8 mouse cellular contexts compared by ENCODE assay signal in the genomic region with DNA sequence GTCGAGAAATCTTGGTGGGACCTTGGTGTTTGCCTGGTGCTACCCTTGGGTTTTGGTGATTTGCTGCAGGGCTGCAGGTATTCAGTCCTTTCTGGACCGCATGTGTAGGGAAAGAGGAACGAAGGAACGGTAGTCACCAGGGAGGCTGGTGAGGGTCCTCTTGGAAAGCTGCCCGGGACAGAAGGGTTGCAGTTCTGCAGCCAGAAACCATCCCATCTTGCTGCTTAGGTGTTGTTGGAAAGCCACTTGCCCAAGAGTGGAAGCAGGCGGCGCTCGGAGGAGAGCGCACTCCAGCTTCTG. TPM values are rescaled to one million over a fixed set of nuclear protein-coding genes. Genes with fewer than 3 reads are reported as not detected.
DNase-seq lines count a peak whose midpoint lies in the region; ATAC-seq and TF ChIP-seq lines count a peak whose summit lies in the region.

No protein-coding gene starts in this region.

- ATAC-seq in heart, embryonic 14.5 days (ENCODE audit: insufficient number of reproducible peaks, insufficient read depth, low FRiP score, low read depth), result no peak
- ATAC-seq in G1E (ENCODE audit: extremely low read depth, insufficient number of reproducible peaks, low FRiP score, poor library complexity, severe bottlenecking), result no peak
- ATAC-seq in forebrain, embryonic 14.5 days, result no peak
- no peak for ATAC-seq in liver, postnatal 0 days
- no peak for ATAC-seq in inflammation-experienced regulatory T-cells, adult 6 months

- no peaks in the 10 kb centered on the region for H3K9me3 ChIP-seq in heart, embryonic 14.5 days (ENCODE audit: control insufficient read depth, low read length)
- H3K9me3 ChIP-seq in G1E (replicated peaks), result peaks cover 5% of the 10 kb centered on the region
- H3K9me3 ChIP-seq in forebrain, embryonic 14.5 days (replicated peaks; ENCODE audit: control insufficient read depth, low read length), result no peaks in the 10 kb centered on the region
- H3K9me3 ChIP-seq in liver, postnatal 0 days (ENCODE audit: low read length), result no peaks in the 10 kb centered on the region

- DNase-seq in heart, postnatal 25 days (ENCODE audit: low spot score), result no peak
- DNase-seq in G1E (ENCODE audit: low spot score), result no peak
- DNase-seq in forebrain, embryonic 14.5 days (ENCODE audit: low spot score), result no peak
- no peak for DNase-seq in liver, postnatal 0 days
- no peak for DNase-seq in urinary bladder, postnatal 4 days (ENCODE audit: low spot score in 2 of 2)
- DNase-seq in ovary, postnatal 14 days (ENCODE audit: low spot score), result no peak

- peak overlapping the region; percentile 80 to 92 for H3K4me3 ChIP-seq in heart, embryonic 14.5 days (ENCODE audit: control insufficient read depth in 1 of 2, insufficient read depth in 1 of 2, low read depth in 1 of 2, low read length in 2 of 2)
- H3K4me3 ChIP-seq in G1E (ENCODE audit: low read depth, low read length), result peak overlapping the region; percentile 97
- peak overlapping the region; percentile 83 for H3K4me3 ChIP-seq in forebrain, embryonic 14.5 days (ENCODE audit: low read depth, low read length)
- peak overlapping the region; percentile 90 for H3K4me3 ChIP-seq in liver, postnatal 0 days (ENCODE audit: low read depth, low read length)

- H3K9ac ChIP-seq in heart, embryonic 14.5 days (ENCODE audit: low read length), result peak overlapping the region; percentile 92
- H3K9ac ChIP-seq in forebrain, embryonic 14.5 days (ENCODE audit: low read length), result peak overlapping the region; percentile 82
- H3K9ac ChIP-seq in liver, postnatal 0 days (replicated peaks), result peak overlapping the region; percentile 90

- TF ChIP-seq CTCF in G1E (IDR thresholded peaks at IDR 0.05; ENCODE audit: low read depth, low read length), result no peak
- no peak for TF ChIP-seq CTCF in liver, postnatal 0 days (IDR thresholded peaks at IDR 0.05; ENCODE audit: low read depth)

- H3K27ac ChIP-seq in heart, embryonic 14.5 days (replicated peaks in 1 of 2; ENCODE audit: control insufficient read depth in 1 of 2, insufficient read depth in 1 of 2, low read depth in 2 of 2, low read length in 2 of 2), result peak overlapping the region; percentile 91 to 92
- no peak overlapping the region for H3K27ac ChIP-seq in forebrain, embryonic 14.5 days (ENCODE audit: low read depth, low read length)
- peak overlapping the region; percentile 87 for H3K27ac ChIP-seq in liver, postnatal 0 days (ENCODE audit: low read depth)

- no peak for TF ChIP-seq EP300 in liver, postnatal 0 days (IDR thresholded peaks at IDR 0.05; ENCODE audit: low read depth)

- H3K36me3 ChIP-seq in heart, embryonic 14.5 days (ENCODE audit: control insufficient read depth, insufficient read depth, low read length), result no peaks in the 10 kb centered on the region
- H3K36me3 ChIP-seq in G1E (replicated peaks), result peaks cover 21% of the 10 kb centered on the region
- no peaks in the 10 kb centered on the region for H3K36me3 ChIP-seq in forebrain, embryonic 14.5 days (ENCODE audit: control insufficient read depth, insufficient read depth, low read length)
- H3K36me3 ChIP-seq in liver, postnatal 0 days (replicated peaks; ENCODE audit: insufficient read depth, low read length), result peaks cover 6% of the 10 kb centered on the region; the same call in 1 of the 2 replicates

- H3K4me2 ChIP-seq in heart, embryonic 14.5 days (ENCODE audit: low read length), result peak overlapping the region; percentile 96
- peak overlapping the region; percentile 74 for H3K4me2 ChIP-seq in forebrain, embryonic 14.5 days (ENCODE audit: low read length)
- peak overlapping the region; percentile 87 for H3K4me2 ChIP-seq in liver, postnatal 0 days (ENCODE audit: low read depth, low read length)

- H3K4me1 ChIP-seq in heart, embryonic 14.5 days (ENCODE audit: control insufficient read depth in 2 of 2, insufficient read depth in 2 of 2, low read length in 2 of 2), result peaks cover 3 to 14% of the 10 kb centered on the region in 2 experiments
- peaks cover 28% of the 10 kb centered on the region for H3K4me1 ChIP-seq in G1E (ENCODE audit: insufficient read depth, low read depth, low read length)
- peaks cover 8% of the 10 kb centered on the region; the same call in 1 of the 2 replicates for H3K4me1 ChIP-seq in forebrain, embryonic 14.5 days (ENCODE audit: control insufficient read depth, insufficient read depth, low read length)
- peaks cover 10% of the 10 kb centered on the region for H3K4me1 ChIP-seq in liver, postnatal 0 days (ENCODE audit: insufficient read depth)

- WGBS in heart, embryonic 14.5 days, result under 1% methylated on average over 9 of the region's 9 CpGs
- WGBS in forebrain, embryonic 14.5 days, result 4% methylated on average over 9 of the region's 9 CpGs
- WGBS in liver, postnatal 0 days (ENCODE audit: insufficient replicate concordance), result 1% methylated on average over 9 of the region's 9 CpGs

- intact Hi-C loops in heart, postnatal 25 days (cut with DNase I), result loop anchor here (2.0 to 10.0 kb wide), 2 partner anchors 69 to 863 kb away; a partner anchor contains a TSS

- H3K27me3 ChIP-seq in heart, embryonic 14.5 days (ENCODE audit: control insufficient read depth, insufficient read depth, low read length), result no peaks in the 10 kb centered on the region
- no peaks in the 10 kb centered on the region for H3K27me3 ChIP-seq in G1E (ENCODE audit: insufficient read depth, low read length)
- no peaks in the 10 kb centered on the region for H3K27me3 ChIP-seq in forebrain, embryonic 14.5 days (replicated peaks; ENCODE audit: control insufficient read depth, insufficient read depth, low read length)
- no peaks in the 10 kb centered on the region for H3K27me3 ChIP-seq in liver, postnatal 0 days (ENCODE audit: insufficient read depth, low read length)

RNA-seq across cellular contexts. Expression of a gene that starts 0.7 kb away (rescaled TPM):
- polyA plus RNA-seq in heart, embryonic 14.5 days (2014; fragmentation: Nextera tagmentation; extraction: Ambion mirVana), result 34.4 and 35.5 TPM in 2 replicates
- 10 to 100 TPM; 23.5 to 25.9 TPM for total RNA-seq in heart, postnatal 25 days (2021)
- total RNA-seq in G1E (2014; fragmentation: Nextera tagmentation), result 134 and 138 TPM in 2 replicates
- 116 and 126 TPM in 2 replicates for total RNA-seq in G1E (2017)
- 26.1 and 32.3 TPM in 2 replicates for polyA plus RNA-seq in G1E (2012)
- 24.2 and 30.4 TPM in 2 replicates for polyA plus RNA-seq in forebrain, embryonic 14.5 days (2014; fragmentation: Nextera tagmentation; extraction: Ambion mirVana)
- polyA plus RNA-seq in liver, postnatal 0 days (2015; fragmentation: Nextera tagmentation; extraction: Ambion mirVana), result 15.1 and 15.3 TPM in 2 replicates
- polyA plus RNA-seq in inflammation-experienced regulatory T-cells, adult 6 months (2017; shearing (Covaris generic)), result 10 to 100 TPM; 36.2 to 40.6 (median 39.9) TPM
